Mouse (Mus musculus): ENCODE data around the gene Adamts7. TPM values are rescaled to one million over a fixed set of nuclear protein-coding genes. Genes with fewer than 3 reads are reported as not detected.
A peak's percentile ranks its signal among the peaks of the same experiment; 100 is the strongest.

The Adamts7 gene
- 15.2 and 17.3 TPM in 2 replicates for polyA plus RNA-seq (2015; fragmentation: Nextera tagmentation; extraction: Ambion mirVana)

GRCm38 (mm10) chr9:90162926-90163748, at the start of gene Adamts7:
Adamts7 (plus strand) TSS chr9:90163069.
- under 1% methylated on average over 58 of the region's 60 CpGs for WGBS
- Histone ChIP-seq H3K4me1 (ENCODE audit: control insufficient read depth, insufficient read depth, low read length) (peaks cover 7% of the 10 kb centered on the region; the same call in 1 of the 2 replicates), H3K9ac (ENCODE audit: low read length) (peak within 1 kb of the TSS; percentile 84), H3K4me2 (ENCODE audit: low read depth, low read length) (peak within 1 kb of the TSS; percentile 89), H3K27me3 (ENCODE audit: control insufficient read depth, insufficient read depth, low read length) (no peaks in the 10 kb centered on the region), H3K4me3 (replicated peaks; ENCODE audit: low read length) (peak within 1 kb of the TSS; percentile 82), H3K9me3 (replicated peaks; ENCODE audit: control insufficient read depth, low read length) (no peaks in the 10 kb centered on the region), H3K27ac (ENCODE audit: low read length) (peak within 1 kb of the TSS; percentile 82), H3K36me3 (ENCODE audit: control insufficient read depth, insufficient read depth, low read length) (no peaks in the 10 kb centered on the region)
- ATAC-seq (ENCODE audit: insufficient read depth, low FRiP score), result peak; percentile 58

GRCm38 (mm10) chr9:90113151-90113550, 49.7 kb upstream of the Adamts7 start:
- Histone ChIP-seq H3K4me3 (replicated peaks; ENCODE audit: low read length) (peak overlapping the region; percentile 98), H3K9ac (ENCODE audit: low read length) (peak overlapping the region; percentile 97), H3K27ac (ENCODE audit: low read length) (peak overlapping the region; percentile 99), H3K4me1 (ENCODE audit: control insufficient read depth, insufficient read depth, low read length) (peaks cover 20% of the 10 kb centered on the region), H3K27me3 (ENCODE audit: control insufficient read depth, insufficient read depth, low read length) (no peaks in the 10 kb centered on the region; the same call in 1 of the 2 replicates), H3K9me3 (replicated peaks; ENCODE audit: control insufficient read depth, low read length) (no peaks in the 10 kb centered on the region), H3K36me3 (ENCODE audit: control insufficient read depth, insufficient read depth, low read length) (peaks cover 6% of the 10 kb centered on the region; the same call in 1 of the 2 replicates), H3K4me2 (ENCODE audit: low read depth, low read length) (peak overlapping the region; percentile 58)
- 2% methylated on average over 13 of the region's 13 CpGs for WGBS
- no peak for ATAC-seq (ENCODE audit: insufficient read depth, low FRiP score)

GRCm38 (mm10) chr9:90113651-90114566, 49.0 kb upstream of the Adamts7 start:
- H3K27ac ChIP-seq (ENCODE audit: low read length), result peak overlapping the region; percentile 99
- WGBS, result under 1% methylated on average over 82 of the region's 82 CpGs
- peak overlapping the region; percentile 58 for H3K4me2 ChIP-seq (ENCODE audit: low read depth, low read length)
- no peaks in the 10 kb centered on the region; the same call in 1 of the 2 replicates for H3K27me3 ChIP-seq (ENCODE audit: control insufficient read depth, insufficient read depth, low read length)
- H3K9me3 ChIP-seq (replicated peaks; ENCODE audit: control insufficient read depth, low read length), result no peaks in the 10 kb centered on the region
- H3K36me3 ChIP-seq (ENCODE audit: control insufficient read depth, insufficient read depth, low read length), result peaks cover 1% of the 10 kb centered on the region; the same call in 1 of the 2 replicates
- peaks cover 20% of the 10 kb centered on the region for H3K4me1 ChIP-seq (ENCODE audit: control insufficient read depth, insufficient read depth, low read length)
- H3K9ac ChIP-seq (ENCODE audit: low read length), result peak overlapping the region; percentile 97
- ATAC-seq (ENCODE audit: insufficient read depth, low FRiP score), result peak; percentile 76
- H3K4me3 ChIP-seq (replicated peaks; ENCODE audit: low read length), result peak overlapping the region; percentile 98

- Histone ChIP-seq H3K9ac (ENCODE audit: low read length) (peak within 1 kb of the TSS; percentile 97), H3K36me3 (ENCODE audit: control insufficient read depth, insufficient read depth, low read length) (no peaks in the 10 kb centered on the region), H3K27ac (ENCODE audit: low read length) (peak within 1 kb of the TSS; percentile 99), H3K4me2 (ENCODE audit: low read depth, low read length) (peak within 1 kb of the TSS; percentile 97), H3K4me3 (replicated peaks; ENCODE audit: low read length) (peak within 1 kb of the TSS; percentile 98), H3K27me3 (ENCODE audit: control insufficient read depth, insufficient read depth, low read length) (no peaks in the 10 kb centered on the region; the same call in 1 of the 2 replicates), H3K9me3 (replicated peaks; ENCODE audit: control insufficient read depth, low read length) (no peaks in the 10 kb centered on the region), H3K4me1 (ENCODE audit: control insufficient read depth, insufficient read depth, low read length) (peaks cover 17% of the 10 kb centered on the region)
- 2% methylated on average over 39 of the region's 40 CpGs for WGBS
- ATAC-seq (ENCODE audit: insufficient read depth, low FRiP score), result peak; percentile 99
Measured at GRCm38 (mm10) chr9:90114567-90115307, 48.1 kb upstream of the Adamts7 start, which contains the start of gene Morf4l1. Morf4l1 (minus strand) TSS chr9:90114774.

DNA sequence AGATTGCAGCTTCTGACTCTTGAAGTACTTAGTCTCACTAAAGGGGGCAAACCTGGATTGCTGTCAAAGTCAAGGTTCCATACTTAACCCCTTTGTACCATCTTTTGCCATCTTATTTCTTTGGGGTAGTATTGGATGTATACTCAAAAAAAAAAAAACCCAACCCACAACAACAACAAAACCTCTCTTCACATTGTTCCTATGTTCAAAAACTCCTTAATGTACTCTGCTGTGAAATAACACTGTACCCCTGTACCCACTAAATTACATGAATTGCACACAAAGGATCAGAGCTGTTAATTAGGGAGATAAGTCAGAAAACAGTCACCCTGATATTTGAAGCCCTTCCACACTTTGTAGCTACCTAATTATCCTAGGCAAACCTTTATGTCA, 47.6 kb upstream of the Adamts7 start:
- Histone ChIP-seq H3K27me3 (ENCODE audit: control insufficient read depth, insufficient read depth, low read length) (no peaks in the 10 kb centered on the region; the same call in 1 of the 2 replicates), H3K27ac (ENCODE audit: low read length) (no peak overlapping the region), H3K4me1 (ENCODE audit: control insufficient read depth, insufficient read depth, low read length) (peaks cover 17% of the 10 kb centered on the region), H3K9ac (ENCODE audit: low read length) (peak overlapping the region; percentile 80; the same call in 1 of the 2 replicates), H3K36me3 (ENCODE audit: control insufficient read depth, insufficient read depth, low read length) (no peaks in the 10 kb centered on the region), H3K4me2 (ENCODE audit: low read depth, low read length) (peak overlapping the region; percentile 97), H3K4me3 (replicated peaks; ENCODE audit: low read length) (peak overlapping the region; percentile 98), H3K9me3 (replicated peaks; ENCODE audit: control insufficient read depth, low read length) (no peaks in the 10 kb centered on the region)
- ATAC-seq (ENCODE audit: insufficient read depth, low FRiP score), result no peak

GRCm38 (mm10) chr9:90117234-90117633, 45.6 kb upstream of the Adamts7 start:
- H3K27me3 ChIP-seq (ENCODE audit: control insufficient read depth, insufficient read depth, low read length), result no peaks in the 10 kb centered on the region; the same call in 1 of the 2 replicates
- ATAC-seq (ENCODE audit: insufficient read depth, low FRiP score), result no peak
- no peak overlapping the region for H3K9ac ChIP-seq (ENCODE audit: low read length)
- H3K27ac ChIP-seq (ENCODE audit: low read length), result no peak overlapping the region
- peaks cover 9% of the 10 kb centered on the region for H3K4me1 ChIP-seq (ENCODE audit: control insufficient read depth, insufficient read depth, low read length)
- no peaks in the 10 kb centered on the region for H3K36me3 ChIP-seq (ENCODE audit: control insufficient read depth, insufficient read depth, low read length)
- H3K9me3 ChIP-seq (replicated peaks; ENCODE audit: control insufficient read depth, low read length), result no peaks in the 10 kb centered on the region
- no peak overlapping the region for H3K4me2 ChIP-seq (ENCODE audit: low read depth, low read length)
- no peak overlapping the region for H3K4me3 ChIP-seq (replicated peaks; ENCODE audit: low read length)

GRCm38 (mm10) chr9:90122246-90122740, 40.6 kb upstream of the Adamts7 start:
- H3K4me2 ChIP-seq (ENCODE audit: low read depth, low read length), result no peak overlapping the region
- H3K9me3 ChIP-seq (replicated peaks; ENCODE audit: control insufficient read depth, low read length), result no peaks in the 10 kb centered on the region
- WGBS, result 80% methylated on average over 4 of the region's 4 CpGs
- H3K9ac ChIP-seq (ENCODE audit: low read length), result no peak overlapping the region
- no peaks in the 10 kb centered on the region for H3K36me3 ChIP-seq (ENCODE audit: control insufficient read depth, insufficient read depth, low read length)
- H3K4me1 ChIP-seq (ENCODE audit: control insufficient read depth, insufficient read depth, low read length), result peaks cover 9% of the 10 kb centered on the region; the same call in 1 of the 2 replicates
- no peak overlapping the region for H3K27ac ChIP-seq (ENCODE audit: low read length)
- H3K27me3 ChIP-seq (ENCODE audit: control insufficient read depth, insufficient read depth, low read length), result no peaks in the 10 kb centered on the region
- ATAC-seq (ENCODE audit: insufficient read depth, low FRiP score), result no peak
- no peak overlapping the region for H3K4me3 ChIP-seq (replicated peaks; ENCODE audit: low read length)

DNA sequence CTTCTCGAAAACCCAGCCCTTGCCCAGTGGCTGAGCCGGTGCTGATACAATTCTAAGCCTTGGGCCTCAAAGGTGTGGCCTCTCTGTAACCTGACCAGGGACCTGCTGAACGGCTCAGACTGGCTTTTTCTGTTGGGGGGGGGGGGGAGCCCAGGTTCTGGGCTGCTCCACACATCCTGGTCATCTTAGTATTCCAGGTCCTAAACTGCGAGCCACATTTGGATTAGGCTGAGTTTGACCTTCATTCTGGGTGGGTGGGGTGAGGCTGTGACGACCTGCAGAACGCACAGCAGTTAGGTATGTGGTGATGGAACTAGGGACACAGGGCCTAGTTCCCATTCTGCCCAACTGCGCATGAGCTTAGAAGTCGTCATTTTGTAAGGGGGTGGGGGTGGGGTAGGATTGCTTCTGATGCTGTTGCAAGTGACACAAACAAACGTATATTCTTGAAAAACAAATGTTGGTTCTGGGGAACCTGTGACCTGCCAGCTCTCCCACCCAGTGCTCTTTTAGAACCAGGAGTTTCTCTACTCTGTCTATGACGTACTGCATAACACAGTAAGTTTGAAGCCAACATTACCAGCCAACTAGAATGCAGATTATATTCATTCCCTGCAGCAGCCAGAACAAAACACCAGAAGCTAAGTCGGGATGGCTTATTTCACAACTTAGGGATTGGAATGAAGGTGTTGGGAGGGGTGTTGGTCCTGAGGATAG, 38.6 kb upstream of the Adamts7 start:
- Histone ChIP-seq H3K9me3 (replicated peaks; ENCODE audit: control insufficient read depth, low read length) (no peaks in the 10 kb centered on the region), H3K4me3 (replicated peaks; ENCODE audit: low read length) (no peak overlapping the region), H3K27ac (ENCODE audit: low read length) (no peak overlapping the region; the same call in 1 of the 2 replicates), H3K27me3 (ENCODE audit: control insufficient read depth, insufficient read depth, low read length) (no peaks in the 10 kb centered on the region), H3K36me3 (ENCODE audit: control insufficient read depth, insufficient read depth, low read length) (no peaks in the 10 kb centered on the region), H3K9ac (ENCODE audit: low read length) (no peak overlapping the region), H3K4me1 (ENCODE audit: control insufficient read depth, insufficient read depth, low read length) (peaks cover 9% of the 10 kb centered on the region; the same call in 1 of the 2 replicates), H3K4me2 (ENCODE audit: low read depth, low read length) (no peak overlapping the region; the same call in 1 of the 2 replicates)
- 31% methylated on average over 11 of the region's 11 CpGs for WGBS
- peak; percentile 84 for ATAC-seq (ENCODE audit: insufficient read depth, low FRiP score)

Data from stomach, embryonic 16.5 days (tissue).